Mouse (Mus musculus) lung, postnatal 25 days (tissue): Measurements from ENCODE around the gene Foxp1.

Source experiments
- DNase-seq: peaks from one replicate; pipeline ENCODE4 v3.0.0; 2022; ENCODE audit warnings: low spot score

The Foxp1 gene

DNA sequence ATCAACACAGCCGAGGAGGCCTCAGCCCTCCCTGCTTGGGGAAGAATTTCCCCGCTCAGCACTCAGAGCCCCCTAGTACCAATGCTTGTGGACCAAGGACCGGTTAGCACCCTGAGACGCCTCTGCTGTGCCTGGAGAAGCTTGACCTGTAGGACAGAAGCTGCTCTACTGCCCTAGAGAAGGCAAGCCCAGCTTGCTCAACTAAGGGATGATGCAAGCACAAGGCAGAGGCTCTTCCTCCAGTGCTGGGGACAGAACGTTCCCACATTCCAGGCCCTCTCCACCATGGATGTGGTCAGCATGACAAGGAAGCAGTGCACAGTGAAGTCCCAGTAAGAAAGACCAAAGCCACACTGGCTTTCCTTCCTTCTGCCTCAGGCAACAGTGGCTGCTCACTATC lies 347.1 kb downstream of the Foxp1 start:
- DNase-seq = peak; percentile 83

DNA sequence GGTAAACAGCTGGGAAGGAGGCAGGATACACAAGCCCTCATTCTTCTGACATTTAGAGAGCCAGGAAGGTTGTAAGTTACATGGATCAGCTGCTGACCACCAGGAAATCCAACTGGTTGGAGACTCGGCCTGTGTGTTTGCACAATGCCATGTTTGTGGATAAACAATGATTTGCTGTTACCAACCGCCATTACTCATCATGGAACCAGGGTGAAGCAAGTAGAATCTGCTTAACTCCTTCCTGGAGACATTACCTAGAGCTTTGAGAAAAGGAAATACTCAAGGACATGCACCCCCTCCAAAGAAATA lies 348.7 kb downstream of the Foxp1 start:
- DNase-seq = peak; percentile 25

DNA sequence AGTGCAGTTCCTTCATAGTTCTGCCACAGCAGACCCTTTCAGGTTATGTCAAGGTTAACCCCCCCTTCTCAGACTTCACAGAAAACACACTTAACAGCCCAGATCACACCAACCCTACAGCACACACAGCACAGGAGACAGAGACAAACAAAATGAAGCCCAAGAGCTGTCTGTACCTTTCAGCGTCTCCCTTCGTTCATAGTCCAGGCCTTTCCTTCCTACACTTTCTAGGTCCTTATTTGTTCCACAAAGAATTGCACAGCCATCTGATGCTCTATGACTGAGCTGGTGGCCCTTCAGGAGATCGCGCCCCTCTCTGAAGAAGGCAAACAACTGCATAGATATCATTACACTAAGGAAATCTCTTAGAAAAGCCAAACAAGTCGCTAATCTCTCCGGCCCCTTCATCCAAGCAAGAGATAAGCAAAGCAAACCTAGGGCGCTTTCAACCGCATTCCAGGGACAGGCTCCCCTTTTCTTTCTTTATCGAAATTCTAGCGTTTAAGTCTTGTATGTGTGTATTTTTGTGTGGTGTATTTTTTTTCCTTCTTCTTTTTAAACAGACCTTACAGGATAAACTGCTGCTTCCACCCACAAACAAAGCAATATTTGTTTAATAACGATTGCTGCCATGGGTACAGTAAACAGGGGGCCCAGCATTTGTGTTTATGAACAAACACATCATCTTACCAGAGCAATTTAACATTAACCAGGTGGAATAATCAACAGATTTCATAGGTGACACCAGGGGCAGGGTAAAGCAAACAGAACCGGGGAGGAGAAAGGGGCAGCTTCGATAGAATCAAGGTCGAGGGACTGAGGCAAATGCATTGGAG lies 349.2 kb downstream of the Foxp1 start:
- DNase-seq = no peak

DNA sequence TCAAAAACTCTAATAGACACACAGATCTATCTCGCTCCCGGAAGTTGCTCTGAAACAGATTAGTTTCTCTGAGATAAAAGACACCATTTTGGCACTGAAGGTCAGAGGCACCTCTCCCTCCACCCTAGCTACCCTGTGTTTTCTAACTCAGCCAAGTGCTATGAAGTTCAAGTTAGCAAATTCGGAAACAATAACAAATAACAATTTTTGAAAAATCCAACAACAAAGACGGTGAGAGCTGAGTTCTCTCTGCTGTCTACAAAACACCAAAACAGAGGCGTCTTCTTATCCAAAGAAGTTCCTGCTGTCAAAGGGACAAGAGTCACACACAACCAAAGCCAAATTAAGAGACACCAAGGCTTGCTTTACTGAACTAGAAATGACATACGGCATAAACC lies 349.9 kb downstream of the Foxp1 start:
- DNase-seq = no peak

DNA sequence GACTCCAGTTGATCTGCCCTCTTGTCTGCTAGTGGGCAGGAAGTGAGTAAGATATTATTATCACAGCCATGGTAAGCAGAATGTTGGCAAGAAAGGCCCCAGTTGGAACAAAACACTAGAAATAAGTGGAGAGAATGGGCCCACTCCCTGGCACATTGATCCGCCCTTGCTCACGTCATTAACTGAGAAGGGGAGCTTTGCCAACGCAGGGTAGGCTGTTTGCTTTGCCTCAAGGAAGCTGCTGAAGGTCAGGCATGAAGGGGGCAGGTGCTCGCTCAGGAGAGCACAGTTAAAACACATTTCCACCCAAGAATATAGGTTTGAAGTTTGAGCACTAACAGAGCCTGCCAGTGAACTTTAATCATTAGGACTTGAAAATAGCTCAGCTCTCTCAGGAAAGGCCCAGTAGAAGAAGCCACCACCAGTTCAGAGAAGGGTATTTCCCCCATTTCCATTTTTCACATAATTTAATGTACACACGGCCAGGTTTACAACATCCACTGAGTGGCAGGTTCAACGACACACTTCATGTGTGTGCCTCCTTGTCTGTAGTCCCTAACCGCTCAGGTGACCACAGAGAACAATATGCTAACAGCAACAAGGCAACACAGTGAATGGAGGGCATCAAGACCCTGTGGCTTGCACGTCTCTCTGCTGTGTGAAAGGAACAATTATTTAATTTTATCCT lies 350.5 kb downstream of the Foxp1 start:
- DNase-seq = peak; percentile 89

DNA sequence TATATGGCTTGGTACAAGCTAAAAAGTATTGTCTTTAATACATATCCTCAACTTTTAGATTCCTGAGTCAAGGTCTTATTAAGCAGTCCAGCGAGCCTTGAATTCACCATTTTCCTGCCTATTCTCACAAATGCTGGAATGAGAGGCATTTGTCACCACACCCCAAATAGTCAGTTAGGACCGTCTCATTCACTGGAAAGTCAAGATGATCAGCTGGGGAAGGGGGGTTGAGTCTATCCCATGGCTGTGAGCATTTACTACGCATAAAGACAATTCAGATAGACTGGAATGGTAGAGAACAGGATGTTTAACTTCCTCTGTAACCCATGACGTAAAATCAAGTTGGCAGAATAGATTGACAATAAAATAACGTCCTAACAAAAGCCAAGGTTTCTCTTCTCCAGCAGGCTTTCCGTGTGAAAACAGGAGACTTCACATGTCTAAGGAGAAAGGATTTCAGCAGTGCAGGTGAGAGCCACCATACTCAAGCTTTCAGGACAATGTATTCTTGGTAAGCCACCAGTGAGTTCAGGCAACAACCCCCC lies 351.2 kb downstream of the Foxp1 start:
- peak; percentile 35 for DNase-seq

DNA sequence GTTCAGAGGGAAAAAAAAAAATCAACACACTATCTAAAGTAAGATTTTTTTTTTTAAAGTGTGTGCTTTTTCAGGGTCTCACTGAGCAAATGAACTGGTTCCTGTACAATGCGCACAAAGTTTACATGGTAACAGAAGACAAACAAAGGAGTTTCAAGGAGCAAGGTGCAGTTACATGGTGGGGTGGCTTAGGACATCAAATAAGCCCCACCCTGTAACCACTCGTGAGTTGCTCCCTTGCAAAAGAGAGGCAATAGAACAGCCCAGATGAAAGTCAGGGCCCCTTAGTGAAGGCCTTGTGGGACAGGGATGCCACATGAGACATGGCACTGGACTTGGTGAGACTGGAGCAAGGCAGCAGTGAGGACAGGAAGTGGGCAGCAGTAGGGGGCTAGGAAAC lies 353.8 kb downstream of the Foxp1 start:
- peak; percentile 73 for DNase-seq

DNA sequence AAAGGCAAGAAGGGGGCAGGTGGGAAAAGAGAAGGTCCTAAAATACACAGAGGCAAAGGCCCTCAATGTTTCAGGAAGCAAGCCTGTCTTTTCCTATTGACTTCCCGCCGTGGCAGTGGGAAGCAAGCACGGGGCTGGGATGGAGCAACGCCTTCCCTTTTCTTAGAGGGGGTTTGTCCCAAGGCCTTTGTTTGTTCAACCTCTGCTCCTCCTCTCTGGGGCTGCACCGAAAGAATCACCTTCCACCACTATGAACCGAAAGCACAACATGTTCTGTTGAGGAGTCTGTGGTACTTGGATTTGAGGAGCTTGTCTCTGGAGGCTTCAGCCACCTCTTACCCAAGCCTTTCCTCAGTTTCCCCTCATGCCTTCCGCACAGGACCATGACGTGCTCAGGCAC lies 355.5 kb downstream of the Foxp1 start:
- DNase-seq = peak; percentile 35

DNA sequence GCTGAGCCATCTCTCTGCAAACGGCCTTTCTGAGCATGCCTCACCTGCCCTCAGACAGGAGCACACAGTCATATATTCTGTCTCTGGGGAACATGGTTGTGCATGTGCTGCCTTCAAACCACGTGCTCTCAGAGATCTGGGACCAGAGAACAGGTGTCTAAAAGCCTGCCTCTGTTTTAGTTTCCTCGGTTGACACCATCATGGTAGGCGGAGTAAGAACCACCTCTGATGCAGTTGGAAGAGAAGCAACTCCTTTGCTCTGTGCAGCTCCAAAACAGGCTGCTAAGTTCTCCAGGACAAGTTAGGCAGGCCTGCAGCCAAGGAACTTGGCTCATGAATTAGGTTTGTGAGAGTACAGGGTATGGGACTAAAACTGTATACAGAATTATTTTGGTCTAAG lies 356.4 kb downstream of the Foxp1 start:
- no peak for DNase-seq

DNA sequence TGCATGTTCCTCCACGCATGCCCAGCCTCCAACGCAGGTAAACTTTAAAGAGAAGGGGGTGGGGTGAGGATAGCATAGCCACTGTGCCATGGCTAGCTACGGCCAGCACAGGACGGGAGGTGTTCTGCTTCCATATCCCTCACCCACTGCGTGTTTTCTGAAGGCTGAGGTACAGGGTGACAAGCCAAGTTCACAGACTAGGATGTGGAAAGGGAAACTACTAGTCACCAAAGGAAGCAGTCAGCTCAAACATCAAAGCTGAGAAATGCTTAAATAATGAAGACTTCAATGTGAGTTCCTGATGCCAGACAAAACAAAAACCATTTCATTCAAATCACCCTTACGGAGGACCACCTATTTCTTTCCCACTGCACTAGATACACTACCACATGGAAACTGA lies 357.8 kb downstream of the Foxp1 start:
- no peak for DNase-seq

DNA sequence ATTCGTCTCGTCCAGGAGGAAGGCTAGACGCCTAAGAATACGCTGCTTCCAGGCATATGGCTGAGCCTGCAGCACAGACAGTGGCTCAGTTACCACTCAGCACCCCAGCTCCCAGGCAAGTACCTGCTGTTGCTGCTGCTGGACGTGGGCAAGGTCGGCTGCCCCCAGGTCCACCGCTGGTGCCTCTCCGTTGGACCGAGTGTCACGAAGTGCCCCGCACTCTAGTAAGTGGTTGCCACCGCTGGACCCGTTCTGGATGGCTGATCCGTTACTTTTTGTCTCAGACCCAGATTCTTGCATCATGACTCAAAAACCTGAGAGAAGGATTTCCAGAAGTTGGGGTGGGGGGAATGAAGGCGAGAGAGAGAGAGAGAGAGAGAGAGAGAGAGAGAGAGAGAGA lies 359.8 kb downstream of the Foxp1 start:
- no peak for DNase-seq

DNA sequence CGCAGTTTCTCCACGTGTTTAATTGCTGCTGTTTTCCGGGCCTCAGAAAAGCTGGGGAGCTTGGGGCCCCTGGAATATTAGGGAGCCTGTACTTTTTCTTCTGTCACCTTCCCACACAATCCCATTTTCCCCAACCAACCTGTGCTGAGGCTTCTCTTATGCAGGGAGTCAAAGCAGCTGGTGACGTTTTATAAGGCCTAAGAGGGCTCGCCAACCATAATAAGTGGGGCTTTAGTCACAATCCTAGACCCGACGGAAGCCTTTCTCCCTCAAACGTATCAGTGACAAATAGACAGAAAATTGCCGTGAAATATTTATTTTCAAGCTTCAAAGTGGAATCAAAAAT lies 362.2 kb downstream of the Foxp1 start:
- no peak for DNase-seq

DNA sequence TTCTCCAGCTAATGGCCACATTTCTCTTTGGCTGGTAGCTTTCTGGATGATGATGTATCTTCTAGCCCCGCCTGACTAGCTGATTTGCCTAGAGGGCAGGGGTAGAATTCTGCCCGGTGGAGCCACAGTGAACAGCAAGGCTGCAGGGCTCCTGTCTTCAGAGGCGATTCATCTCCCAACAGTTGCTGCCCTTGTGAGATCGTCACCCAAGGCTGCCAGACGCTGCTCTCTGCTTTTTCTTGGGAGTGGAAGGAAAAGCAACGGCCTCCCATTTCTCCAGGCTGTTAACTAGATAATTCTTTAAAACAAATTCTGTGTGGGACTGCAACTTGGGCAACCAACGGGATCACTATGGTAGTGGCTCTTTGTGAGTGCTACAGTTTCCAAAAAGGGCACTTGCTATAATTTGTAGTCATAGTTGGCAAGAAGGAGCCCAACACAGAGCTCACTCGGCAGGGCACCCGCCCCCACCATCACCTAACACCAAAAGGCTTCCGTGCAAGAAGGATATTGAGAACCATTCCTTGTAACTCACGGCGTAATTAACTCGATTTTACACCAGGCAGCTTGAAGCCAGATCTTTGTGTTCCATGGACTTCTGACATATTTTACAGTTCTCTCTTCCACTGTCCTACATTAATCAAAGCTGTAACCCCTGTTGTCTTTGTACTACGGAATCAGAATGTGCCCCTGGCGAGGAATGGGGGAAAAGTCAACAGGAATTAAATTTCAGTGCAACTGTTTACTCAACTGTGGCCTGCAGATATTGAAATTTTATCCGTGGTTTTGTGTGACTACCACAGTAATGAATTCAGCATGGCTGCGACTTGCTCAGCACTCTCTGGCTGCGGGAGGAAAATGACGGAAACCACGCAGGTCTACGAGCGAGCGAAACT lies 362.8 kb downstream of the Foxp1 start:
- no peak for DNase-seq

DNA sequence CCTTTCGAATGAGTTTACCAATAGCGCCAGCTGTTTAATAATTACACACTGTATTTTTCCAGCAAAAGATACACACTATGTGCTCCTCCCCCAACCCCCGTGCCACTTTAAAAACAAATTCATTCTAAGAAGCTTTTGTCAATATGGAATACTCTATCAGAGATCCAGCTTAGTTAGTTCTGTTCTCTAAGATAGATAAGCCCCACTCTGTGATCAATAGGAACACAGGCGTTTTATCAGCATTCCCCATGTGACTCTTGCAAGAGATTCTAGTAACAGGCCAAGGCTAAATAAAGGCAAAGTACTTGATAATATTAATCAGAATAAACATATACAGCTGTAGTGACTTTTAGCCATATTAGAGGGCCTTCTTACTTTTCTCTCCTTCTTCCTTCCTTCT lies 368.8 kb downstream of the Foxp1 start:
- no peak for DNase-seq

DNA sequence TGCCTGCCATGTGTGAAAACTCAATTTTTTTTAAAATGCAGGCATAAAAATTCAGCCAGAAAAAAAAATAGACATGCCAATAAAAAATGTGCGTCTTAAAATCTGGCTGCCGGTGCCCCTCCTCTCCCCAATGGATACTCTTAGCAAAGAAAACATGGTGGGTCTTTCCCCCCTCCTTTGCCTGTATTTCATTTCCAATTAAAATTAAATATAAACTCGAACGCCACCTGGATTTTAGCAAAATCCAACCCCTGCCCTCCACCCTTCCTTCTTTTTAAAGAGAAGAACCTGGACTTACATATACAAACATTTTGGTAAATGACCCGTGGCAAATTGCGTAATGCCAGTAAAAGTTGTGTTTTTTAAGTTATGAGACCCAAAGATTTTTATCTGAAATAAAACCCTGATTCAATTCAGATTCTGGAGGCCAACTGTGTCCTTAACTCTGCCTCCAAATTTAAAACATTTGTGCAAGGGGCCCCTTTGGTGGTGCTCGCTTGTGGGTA lies 376.1 kb downstream of the Foxp1 start:
- DNase-seq = no peak

DNA sequence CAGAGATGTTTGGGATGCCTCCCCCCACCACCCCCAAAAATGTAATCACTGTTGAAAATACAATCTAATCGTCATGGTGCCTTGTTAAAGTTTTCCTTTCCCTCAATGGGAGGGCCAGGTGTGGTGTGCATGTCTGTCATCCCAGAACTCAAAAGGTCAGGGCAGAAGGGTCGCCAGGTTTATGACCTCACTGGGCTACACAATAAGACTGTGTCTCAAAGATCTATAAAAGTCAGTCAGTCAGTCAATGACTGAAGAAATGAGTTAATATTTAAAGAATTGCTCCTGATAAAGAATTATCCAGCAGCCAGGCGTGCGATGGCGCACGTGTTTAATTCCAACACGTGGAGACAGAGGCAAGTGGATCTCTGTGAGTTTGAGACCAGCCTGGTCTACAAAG lies 377.5 kb downstream of the Foxp1 start:
- no peak for DNase-seq

DNA sequence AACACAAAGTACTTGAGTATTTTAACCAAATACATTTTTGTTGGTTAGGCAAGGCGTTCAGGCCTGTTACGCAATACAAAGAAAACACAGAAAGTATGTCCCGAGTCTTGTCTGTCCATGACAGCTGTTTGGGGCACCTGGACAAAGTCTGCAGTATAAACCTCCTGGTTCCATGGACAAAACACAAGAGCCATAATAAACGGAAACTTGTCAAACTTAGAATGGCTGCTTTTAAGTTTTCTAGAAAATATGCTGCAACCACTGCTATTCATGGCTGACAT lies 378.8 kb downstream of the Foxp1 start:
- DNase-seq = no peak

DNA sequence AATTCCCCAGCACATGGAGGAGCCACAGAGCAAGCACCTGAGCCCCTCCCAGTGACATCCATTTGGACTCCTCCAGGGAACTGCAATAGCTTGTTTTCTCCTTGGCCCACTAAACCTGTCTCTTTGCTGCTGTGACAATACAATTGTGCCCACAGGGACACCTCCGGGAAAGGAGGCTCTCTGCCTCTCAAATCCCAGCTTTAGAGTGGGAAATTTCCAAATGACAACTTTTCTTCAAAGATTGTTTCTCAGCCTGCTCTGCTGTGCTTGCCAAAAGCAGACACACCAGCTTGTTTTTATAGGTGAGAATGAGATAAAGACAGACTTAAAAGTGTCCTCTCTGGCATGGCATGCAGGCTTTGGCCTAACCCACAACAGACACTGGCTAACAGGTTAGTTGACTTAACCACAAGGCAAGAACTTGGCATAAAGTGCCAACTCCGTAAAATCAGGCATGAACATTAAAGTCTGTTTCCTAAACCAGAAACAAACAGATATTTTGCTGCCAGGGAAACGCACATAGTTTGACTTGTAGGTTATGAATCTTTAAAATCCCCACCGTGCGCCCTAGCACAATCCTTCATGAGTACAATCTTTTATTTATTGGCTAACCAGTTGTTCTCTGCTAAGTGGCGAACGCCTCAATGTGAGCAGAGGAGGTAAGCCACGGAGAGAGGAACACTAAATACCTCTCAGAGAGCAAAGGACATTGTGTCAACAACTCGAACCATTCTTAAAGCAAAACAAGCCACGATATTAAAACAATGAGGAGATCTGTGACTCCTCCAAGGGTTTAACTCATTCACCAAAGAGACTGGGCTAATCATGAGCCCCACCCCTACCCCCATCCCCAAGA lies 379.4 kb downstream of the Foxp1 start:
- DNase-seq = peak; percentile 65

DNA sequence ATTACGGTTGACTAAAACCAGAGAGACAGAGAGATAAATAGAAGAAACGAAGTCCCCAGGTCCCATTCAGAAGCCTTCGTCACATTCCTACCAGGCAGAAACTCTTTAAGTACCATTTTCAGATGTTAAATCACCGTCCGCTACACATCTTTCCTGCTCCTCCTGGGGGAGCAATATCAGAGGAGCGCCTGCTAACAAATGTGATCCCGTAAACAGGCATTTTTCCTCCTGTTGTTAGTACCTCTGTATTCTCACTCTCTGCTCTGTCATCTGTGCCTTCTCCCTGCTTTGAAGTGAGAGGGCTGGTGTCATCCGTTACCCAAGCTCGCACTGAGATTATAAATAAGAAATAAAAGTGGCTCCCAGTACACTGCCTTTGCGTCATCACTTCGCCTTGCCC lies 384.5 kb downstream of the Foxp1 start:
- DNase-seq = no peak

DNA sequence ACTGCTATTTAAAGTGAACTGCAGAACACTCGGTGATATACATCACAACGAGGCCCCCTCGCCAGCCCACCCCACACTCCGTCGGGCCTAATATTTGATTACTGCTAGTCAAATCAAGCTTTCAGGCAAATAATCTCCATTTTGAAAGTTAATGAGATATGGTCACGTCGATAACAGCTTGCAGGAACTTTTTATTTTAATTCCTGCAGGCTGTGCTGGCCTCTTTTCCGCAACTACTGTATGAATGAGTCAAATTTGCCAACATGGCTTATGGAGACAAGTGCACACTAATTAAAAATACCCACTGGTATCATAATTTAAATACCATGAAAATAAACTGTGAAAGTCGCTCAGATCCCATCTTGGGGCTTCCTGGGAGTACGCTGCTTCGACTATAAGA lies 385.4 kb downstream of the Foxp1 start:
- no peak for DNase-seq

DNA sequence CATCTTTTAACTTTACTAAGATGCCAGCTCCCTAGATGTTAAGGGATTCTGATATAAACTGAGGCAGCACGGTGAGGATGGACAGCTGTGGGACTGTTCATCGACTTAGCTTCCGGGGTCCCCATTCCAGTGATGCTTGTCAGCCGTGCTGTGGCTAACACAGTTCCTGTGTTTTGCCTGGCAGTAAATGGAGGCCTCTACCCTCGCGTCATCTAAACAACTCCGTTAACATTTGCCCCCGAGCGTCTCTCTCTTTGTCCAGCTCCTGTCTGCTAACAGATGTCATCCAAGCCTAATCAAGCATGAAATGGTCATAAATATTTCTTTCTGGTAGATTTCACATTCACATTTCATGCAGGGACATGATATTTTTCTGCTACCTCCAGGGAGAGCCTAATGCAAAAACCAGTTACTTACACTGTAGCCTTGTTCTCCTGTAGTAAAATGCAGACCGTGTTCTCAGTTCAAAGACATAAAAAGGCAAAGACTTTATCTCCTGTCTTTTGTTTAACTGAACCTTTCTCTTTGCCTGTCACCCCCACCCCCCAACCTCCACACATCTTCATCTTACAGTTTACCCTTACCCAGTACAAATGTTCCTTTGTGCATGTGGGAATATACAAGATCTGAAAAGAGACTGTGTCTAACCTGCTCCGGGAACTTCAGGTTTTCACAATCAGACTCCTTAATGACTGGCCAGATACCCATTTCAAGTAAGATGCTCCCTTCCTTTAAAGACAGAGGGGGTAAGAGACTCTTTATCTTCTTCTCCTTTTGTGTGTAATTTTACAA lies 386.4 kb downstream of the Foxp1 start:
- DNase-seq = no peak
